Mouse (Mus musculus): ENCODE measurements around the gene Nsmce4a. TPM values are rescaled to one million over a fixed set of nuclear protein-coding genes. Genes with fewer than 3 reads are reported as not detected.

Nsmce4a gene
- polyA plus RNA-seq, 3 experiments from 2014 or later: 10.5 to 15.3 (median 13.5) TPM

DNA sequence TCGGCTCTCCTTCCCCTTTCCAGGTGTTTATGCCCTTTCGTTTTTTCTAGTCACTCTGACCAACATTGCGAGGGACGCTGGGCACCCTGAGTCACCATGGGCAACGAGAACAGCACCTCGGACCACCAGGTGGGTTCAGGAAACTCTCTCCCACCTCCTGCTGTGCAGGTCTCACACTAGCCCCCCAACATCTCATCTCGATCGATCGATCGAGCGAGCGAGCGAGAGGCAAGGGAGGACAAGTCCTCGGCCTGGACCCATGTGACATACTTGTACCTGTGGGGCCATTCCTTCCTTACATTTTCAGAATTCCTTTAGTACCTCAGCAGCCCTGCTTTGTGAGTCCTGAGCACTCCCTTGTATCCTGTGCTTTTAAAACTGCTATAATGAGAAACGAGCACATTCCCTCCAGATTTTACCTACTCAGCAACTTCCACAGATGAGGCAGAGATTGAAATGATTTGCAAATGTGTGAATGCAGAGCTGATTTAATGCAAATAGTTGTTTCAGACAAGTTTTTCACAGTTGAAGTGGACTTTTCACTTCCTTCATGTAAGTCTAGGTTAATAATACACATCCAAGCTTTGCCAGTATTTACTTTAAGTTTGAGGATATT lies 4.6 kb upstream of the Nsmce4a start, which contains the start of gene Tacc2:
Tacc2 (plus strand) TSS at position 51 of the 616 bp plus-strand sequence.
- ATAC-seq: no peak

GRCm38 (mm10) chr7:130576981-130577380 lies 4.1 kb upstream of the Nsmce4a start:
- ATAC-seq: no peak

- ATAC-seq: no peak
These were observed 1.5 kb upstream of the Nsmce4a start for GRCm38 (mm10) chr7:130574211-130574991.

DNA sequence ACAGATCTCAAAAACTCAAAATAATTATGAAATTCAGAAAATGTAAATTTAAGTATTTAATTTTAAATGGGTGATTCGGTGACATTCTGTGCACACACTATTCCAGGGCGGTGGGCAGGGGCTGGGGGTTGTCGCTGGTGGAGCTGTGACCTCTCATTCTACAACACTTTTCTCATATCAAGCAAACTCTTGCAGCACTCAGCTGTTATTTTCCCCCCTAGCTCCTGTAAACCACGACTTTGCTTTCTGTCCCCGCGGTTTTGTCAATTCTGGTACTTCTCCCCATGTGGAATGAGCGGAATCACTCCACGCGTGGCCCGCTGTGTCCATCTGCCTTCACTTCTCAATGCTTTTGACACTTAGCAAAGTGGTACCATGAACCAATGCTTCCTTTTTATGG lies 828 bp upstream of the Nsmce4a start:
- ATAC-seq: no peak

GRCm38 (mm10) chr7:130570472-130570871 lies 2.4 kb downstream of the Nsmce4a start:
- no peak for ATAC-seq

- ATAC-seq: no peak
These were observed 4.0 kb downstream of the Nsmce4a start for GRCm38 (mm10) chr7:130568783-130569436.

DNA sequence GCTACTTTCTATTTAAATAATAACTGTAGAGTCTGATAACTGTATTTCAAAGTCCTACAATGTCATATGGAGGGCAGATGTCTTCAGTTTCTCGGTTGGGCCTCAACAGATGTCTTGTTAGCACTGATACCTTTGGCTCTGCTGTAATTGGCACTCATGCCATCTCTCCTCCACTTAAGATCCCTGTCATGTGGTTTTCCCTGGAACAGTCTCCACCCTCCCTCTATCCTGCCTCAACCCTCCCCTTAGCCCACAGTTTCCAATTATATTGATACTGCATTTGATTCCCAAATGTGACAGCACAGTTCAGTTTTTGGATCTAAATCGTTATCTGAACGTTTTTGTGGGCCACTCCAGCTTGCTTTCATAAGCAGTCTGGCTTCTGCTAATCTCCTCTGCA lies 8.3 kb downstream of the Nsmce4a start:
- ATAC-seq: no peak

- no peak for ATAC-seq
These were observed 9.0 kb downstream of the Nsmce4a start for GRCm38 (mm10) chr7:130563880-130564279.

GRCm38 (mm10) chr7:130563276-130563675 lies 9.6 kb downstream of the Nsmce4a start:
- ATAC-seq: no peak

DNA sequence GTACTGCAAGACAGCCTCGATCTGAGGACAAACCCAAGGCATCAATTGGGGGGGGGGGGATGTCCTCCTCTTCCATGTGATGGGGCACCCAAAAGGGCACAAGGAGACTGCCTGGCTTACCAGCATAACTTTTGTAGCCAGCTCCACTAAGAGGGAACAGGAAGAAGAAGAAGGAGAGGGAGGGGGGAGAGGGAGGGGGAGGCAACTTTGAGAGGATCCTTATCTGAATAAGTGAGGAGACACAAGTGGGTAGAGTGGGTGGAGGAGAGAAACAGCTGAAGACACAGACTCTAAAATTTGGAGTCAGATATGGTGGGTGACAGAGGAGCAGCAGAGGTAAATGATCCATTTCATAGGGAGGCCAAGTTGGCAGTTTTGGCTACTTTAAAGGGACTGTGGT lies 12.0 kb downstream of the Nsmce4a start:
- ATAC-seq: no peak

GRCm38 (mm10) chr7:130558592-130558991 lies 14.3 kb downstream of the Nsmce4a start:
- no peak for ATAC-seq

- no peak for ATAC-seq
These were observed 17.3 kb downstream of the Nsmce4a start for GRCm38 (mm10) chr7:130555597-130555996.

DNA sequence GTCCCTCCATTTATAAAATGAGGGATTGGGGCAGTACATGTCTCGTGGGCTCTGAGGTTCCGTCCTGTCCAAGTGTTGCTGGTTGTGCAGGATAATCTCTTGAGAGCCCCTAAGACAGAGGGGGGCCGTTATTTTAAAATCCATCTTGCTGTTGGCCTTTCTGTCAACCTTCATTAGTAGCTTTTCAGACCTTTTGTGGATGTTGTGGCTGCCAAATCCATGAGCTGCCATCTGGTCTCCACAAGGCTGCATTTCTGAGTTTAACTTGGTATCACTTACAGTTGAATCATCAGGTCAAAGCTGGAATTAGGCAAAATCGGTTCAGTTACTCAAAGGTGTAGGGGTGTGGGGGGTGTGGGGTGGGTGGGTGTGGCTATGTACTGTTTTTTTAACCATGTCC lies 19.6 kb downstream of the Nsmce4a start:
- ATAC-seq: no peak

DNA sequence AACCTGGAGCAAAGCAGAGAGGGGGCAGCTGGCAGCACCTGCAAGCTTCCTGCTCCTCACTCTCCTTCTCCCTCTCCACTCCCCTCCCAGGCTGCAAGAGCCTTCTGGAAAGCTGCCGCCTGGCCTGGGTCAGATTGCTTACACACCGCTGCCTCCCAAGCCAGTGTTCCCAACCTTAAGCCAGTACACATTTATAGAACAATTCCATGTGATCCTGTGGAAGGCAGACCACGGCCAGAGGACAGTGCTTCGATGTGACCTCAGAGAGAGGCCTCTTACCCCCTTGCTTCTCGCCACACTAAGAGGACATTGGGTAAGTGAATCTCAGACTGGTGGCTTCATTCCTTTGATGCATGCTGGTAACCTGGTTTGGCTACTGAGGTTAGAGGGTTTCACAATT lies 20.1 kb downstream of the Nsmce4a start:
- ATAC-seq: no peak

DNA sequence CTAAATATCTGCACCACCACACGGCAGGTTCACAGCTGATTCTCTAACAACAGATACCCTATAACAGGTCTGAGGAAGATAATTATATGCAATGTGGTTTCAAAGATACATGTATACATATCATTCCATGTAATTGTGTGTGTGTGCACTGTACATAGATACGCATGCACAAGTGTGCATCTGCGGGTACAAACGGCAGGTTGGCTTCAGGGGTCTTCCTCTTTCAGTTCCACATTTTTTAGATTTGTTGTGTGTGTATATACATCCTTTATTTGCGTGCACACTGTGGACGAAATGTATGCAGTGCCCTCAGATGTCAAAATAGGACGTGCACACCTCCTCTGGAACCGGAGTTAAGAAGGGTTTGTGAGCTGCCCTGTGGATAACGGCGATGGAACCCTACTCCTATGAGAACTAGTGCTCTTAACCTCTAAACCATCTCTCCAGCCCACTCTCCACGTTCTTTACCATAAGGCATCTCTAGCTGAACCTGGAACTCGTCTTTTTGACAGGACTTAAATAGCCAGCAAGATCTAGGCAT lies 25.2 kb downstream of the Nsmce4a start:
- no peak for ATAC-seq

GRCm38 (mm10) chr7:130546791-130547484 lies 26.0 kb downstream of the Nsmce4a start:
- peak; percentile 93 for ATAC-seq

DNA sequence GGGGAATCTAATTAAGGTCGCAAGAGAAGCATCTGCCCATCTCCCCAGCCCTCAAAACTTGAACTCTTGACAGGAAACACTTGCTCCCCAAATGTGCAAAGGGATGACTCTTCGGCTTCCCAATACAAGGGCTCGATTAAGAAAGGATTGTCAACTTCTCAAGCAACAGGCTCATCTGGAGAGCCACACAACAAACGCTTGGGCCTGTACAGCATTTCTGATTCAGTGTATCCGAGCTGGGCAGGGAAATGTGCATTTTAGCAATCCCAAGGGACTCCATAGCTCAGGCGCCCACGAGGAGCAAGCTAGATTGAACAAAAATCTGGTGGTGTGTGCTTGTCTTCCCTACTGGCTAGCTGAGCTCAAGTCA lies 26.5 kb downstream of the Nsmce4a start:
- ATAC-seq: peak; percentile 22

DNA sequence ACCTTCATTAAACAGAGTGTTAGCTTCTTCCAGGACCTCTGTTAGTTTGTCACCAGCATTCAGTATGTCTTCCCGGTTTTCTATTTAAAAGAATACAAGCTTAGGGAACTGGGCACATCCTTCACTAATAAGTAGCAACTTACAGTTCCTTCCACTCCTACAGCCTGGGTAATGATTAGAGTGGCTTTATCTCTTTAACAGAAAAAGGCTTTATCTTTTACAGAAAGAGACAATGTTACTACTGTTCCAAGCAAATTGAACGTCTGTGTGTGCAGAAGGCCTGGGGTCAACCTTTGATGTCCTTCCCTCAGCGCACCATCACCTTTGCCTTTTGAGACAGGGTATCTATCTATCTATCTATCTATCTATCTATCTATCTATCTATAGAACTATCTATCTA lies 27.0 kb downstream of the Nsmce4a start:
- ATAC-seq: no peak

- no peak for ATAC-seq
These were observed 27.5 kb downstream of the Nsmce4a start for GRCm38 (mm10) chr7:130545401-130545800.

DNA sequence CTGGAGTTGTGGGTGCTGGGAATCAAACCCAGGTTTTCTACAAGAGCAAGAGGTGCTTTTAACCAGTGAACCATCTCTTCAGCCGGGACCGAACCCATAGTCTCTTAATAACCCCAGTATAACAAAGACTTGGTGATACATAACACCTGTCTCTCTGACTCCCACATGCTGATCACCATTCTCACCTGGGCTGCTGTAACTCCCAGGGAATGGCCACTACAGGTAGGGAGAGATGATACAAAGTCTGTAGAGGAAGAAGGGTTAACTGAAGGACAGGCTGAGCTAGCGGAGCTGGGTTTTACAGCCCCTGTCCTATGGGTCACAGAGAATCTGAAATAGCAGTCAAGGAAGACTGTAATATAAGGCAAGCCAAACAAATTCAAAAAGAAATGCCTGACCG lies 29.7 kb downstream of the Nsmce4a start:
- no peak for ATAC-seq

- ATAC-seq: no peak
These were observed 32.7 kb downstream of the Nsmce4a start for GRCm38 (mm10) chr7:130540176-130540575.

GRCm38 (mm10) chr7:130537068-130537467 lies 35.9 kb downstream of the Nsmce4a start:
- no peak for ATAC-seq

GRCm38 (mm10) chr7:130535174-130535573 lies 37.7 kb downstream of the Nsmce4a start:
- ATAC-seq: no peak

All from inflammation-experienced regulatory T-cells, adult 6 months (primary cell).